8 mouse cellular contexts compared by ENCODE assay signal in the genomic region with DNA sequence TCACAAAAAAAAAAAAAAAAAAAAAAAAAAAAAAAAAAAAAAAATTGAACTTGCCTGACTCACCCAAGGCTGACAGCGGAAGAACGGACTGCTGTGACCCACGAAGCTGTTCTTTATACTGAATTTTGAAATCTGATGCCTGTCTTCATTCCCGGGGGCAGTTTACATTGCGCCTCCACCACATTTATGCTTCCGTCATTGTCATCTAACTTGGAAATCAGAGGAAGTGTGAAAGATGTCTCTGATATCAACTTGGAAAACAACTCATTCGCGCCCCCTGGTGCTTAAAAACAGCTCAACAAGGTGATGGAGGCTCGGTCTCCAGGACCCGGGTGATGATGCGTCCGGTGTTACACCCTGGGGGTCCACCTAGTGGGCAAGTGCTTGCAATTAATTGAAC. TPM values are rescaled to one million over a fixed set of nuclear protein-coding genes. Genes with fewer than 3 reads are reported as not detected.
A peak's percentile ranks its signal among the peaks of the same experiment; 100 is the strongest.
DNase-seq lines count a peak whose midpoint lies in the region; ATAC-seq lines count a peak whose summit lies in the region.

No protein-coding gene starts in this region.

- H3K4me1 ChIP-seq in hindbrain, embryonic 16.5 days (ENCODE audit: control insufficient read depth, insufficient read depth, low read depth, low read length): peaks cover 6% of the 10 kb centered on the region

- H3K27ac ChIP-seq in hindbrain, embryonic 16.5 days (ENCODE audit: low read depth, low read length): no peak overlapping the region

- DNase-seq in MN1 (ENCODE audit: low spot score): peak; percentile 94
- DNase-seq in cerebellum, adult 9-11 months: peak; percentile 81
- DNase-seq in gastrocnemius, adult 18-20 months (ENCODE audit: low spot score): peak; percentile 95
- peak; percentile 87 to 92 for DNase-seq in left cerebral cortex, adult 18-20 months (ENCODE audit: low spot score in 2 of 2)
- DNase-seq in lung, postnatal 4 days: peak; percentile 83 to 92
- peak; percentile 86 for DNase-seq in retina, postnatal 7 days (ENCODE audit: low read depth, low spot score)
- DNase-seq in urinary bladder, adult 2 months (ENCODE audit: low spot score): peak; percentile 75

- no peaks in the 10 kb centered on the region for H3K27me3 ChIP-seq in hindbrain, embryonic 16.5 days (replicated peaks; ENCODE audit: control insufficient read depth, insufficient read depth, low read length)

- WGBS in hindbrain, embryonic 16.5 days: 0% methylated on average over 12 of the region's 12 CpGs

- peak overlapping the region; percentile 95 for H3K4me2 ChIP-seq in hindbrain, embryonic 16.5 days (ENCODE audit: low read length)

- H3K4me3 ChIP-seq in hindbrain, embryonic 16.5 days (ENCODE audit: low read length): peak overlapping the region; percentile 29

- no peaks in the 10 kb centered on the region for H3K9me3 ChIP-seq in hindbrain, embryonic 16.5 days (ENCODE audit: control insufficient read depth, low read length)

- no peaks in the 10 kb centered on the region for H3K36me3 ChIP-seq in hindbrain, embryonic 16.5 days (ENCODE audit: control insufficient read depth, insufficient read depth, low read length)

- ATAC-seq in hindbrain, embryonic 16.5 days: no peak

- H3K9ac ChIP-seq in hindbrain, embryonic 16.5 days (ENCODE audit: low read depth, low read length): no peak overlapping the region

RNA-seq across cellular contexts. Expression of gene Nfil3, which starts 1.8 kb away (rescaled TPM):
- 10 to 100 TPM; 73.2 to 88.2 TPM for total RNA-seq in gastrocnemius, adult 18-20 months (2021)
- polyA plus RNA-seq in hindbrain, embryonic 16.5 days (2015; fragmentation: Nextera tagmentation; extraction: Ambion mirVana): 44.8 and 46.0 TPM in 2 replicates
- total RNA-seq in left cerebral cortex, adult 18-20 months (2021): 10 to 100 TPM; 20.3 to 30.0 TPM
- 1.7 and 1.9 TPM in 2 replicates for polyA plus RNA-seq in urinary bladder, adult 2 months (2012; rRNA removed)

RNA-seq across cellular contexts. Expression of gene Auh, which starts 53.2 kb away (rescaled TPM):
- total RNA-seq in gastrocnemius, adult 18-20 months (2021): 10 to 100 TPM; 77.8 to 81.5 TPM
- polyA plus RNA-seq in hindbrain, embryonic 16.5 days (2015; fragmentation: Nextera tagmentation; extraction: Ambion mirVana): 66.5 and 75.0 TPM in 2 replicates
- 100 to 1,000 TPM; 102 to 108 TPM for total RNA-seq in left cerebral cortex, adult 18-20 months (2021)
- polyA plus RNA-seq in urinary bladder, adult 2 months (2012; rRNA removed): 48.5 and 57.3 TPM in 2 replicates
